8 mouse cellular contexts compared by ENCODE assay signal in genomic region chr6:97005038-97005437, GRCm38 (mm10). TPM values are rescaled to one million over a fixed set of nuclear protein-coding genes. Genes with fewer than 3 reads are reported as not detected.
A peak's percentile ranks its signal among the peaks of the same experiment; 100 is the strongest.
DNase-seq lines count a peak whose midpoint lies in the region; TF ChIP-seq lines count a peak whose summit lies in the region.

No protein-coding gene starts in this region.

- DNase-seq in gastrocnemius, adult 18-20 months (ENCODE audit: low spot score), result peak; percentile 19
- DNase-seq in gastrocnemius, postnatal 14 days, result no peak
- peak; percentile 22 for DNase-seq in urinary bladder, postnatal 14 days (ENCODE audit: low spot score)
- no peak for DNase-seq in urinary bladder, adult 18-20 months (ENCODE audit: low spot score in 2 of 2)
- peak; percentile 28 for DNase-seq in embryo, embryonic 9.5 days (ENCODE audit: extremely low spot score)
- DNase-seq in left cerebral cortex, adult 2 months (ENCODE audit: extremely low spot score in 1 of 2, low spot score in 2 of 2), result peak; percentile 18 to 40
- peak; percentile 46 for DNase-seq in right cerebral cortex, postnatal 14 days
- DNase-seq in natural killer cell, adult 2 months (ENCODE audit: low spot score in 2 of 2), result no peak

- H3K27ac ChIP-seq in left cerebral cortex, adult 2 months, result no peak overlapping the region

- TF ChIP-seq CTCF in left cerebral cortex, adult 2 months (IDR thresholded peaks at IDR 0.05), result peak; percentile 91

- intact Hi-C loops in gastrocnemius, postnatal 14 days (cut with DNase I; ENCODE audit: low total_unique reads), result no loop called here
- intact Hi-C loops in left cerebral cortex, adult 2 months (cut with DNase I), result loop anchor here (2.0 to 10.0 kb wide), 6 partner anchors 570 to 1948 kb away; no protein-coding TSS in a partner anchor

- no peak overlapping the region for H3K4me3 ChIP-seq in left cerebral cortex, adult 2 months

RNA-seq across cellular contexts. Expression of gene Fam19a4, which starts 55.2 kb away (rescaled TPM):
- total RNA-seq in gastrocnemius, adult 18-20 months (2021), result under 1 TPM; 0.26 to 0.37 TPM
- total RNA-seq in gastrocnemius, postnatal 14 days (2021), result under 1 TPM; 0.09 to 0.31 TPM
- under 1 TPM; 0.16 to 0.54 TPM for total RNA-seq in left cerebral cortex, adult 2 months (2021)

Comparison
In these comparisons a context has a peak if more than half of its experiments do, and no peak if none do; other contexts are left out.
1. DNase-seq: peak in gastrocnemius, adult 18-20 months (single experiment), urinary bladder, postnatal 14 days (single experiment), embryo, embryonic 9.5 days (single experiment), left cerebral cortex, adult 2 months (2 of 2) and right cerebral cortex, postnatal 14 days (single experiment); none in gastrocnemius, postnatal 14 days (single experiment), urinary bladder, adult 18-20 months (0 of 2) and natural killer cell, adult 2 months (0 of 2).